Mouse (Mus musculus): ENCODE data around the gene Gipc3. TPM values are rescaled to one million over a fixed set of nuclear protein-coding genes. Genes with fewer than 3 reads are reported as not detected.

The Gipc3 gene
- polyA plus RNA-seq, 1 experiment from 2014 or later: 0.04 TPM

DNA sequence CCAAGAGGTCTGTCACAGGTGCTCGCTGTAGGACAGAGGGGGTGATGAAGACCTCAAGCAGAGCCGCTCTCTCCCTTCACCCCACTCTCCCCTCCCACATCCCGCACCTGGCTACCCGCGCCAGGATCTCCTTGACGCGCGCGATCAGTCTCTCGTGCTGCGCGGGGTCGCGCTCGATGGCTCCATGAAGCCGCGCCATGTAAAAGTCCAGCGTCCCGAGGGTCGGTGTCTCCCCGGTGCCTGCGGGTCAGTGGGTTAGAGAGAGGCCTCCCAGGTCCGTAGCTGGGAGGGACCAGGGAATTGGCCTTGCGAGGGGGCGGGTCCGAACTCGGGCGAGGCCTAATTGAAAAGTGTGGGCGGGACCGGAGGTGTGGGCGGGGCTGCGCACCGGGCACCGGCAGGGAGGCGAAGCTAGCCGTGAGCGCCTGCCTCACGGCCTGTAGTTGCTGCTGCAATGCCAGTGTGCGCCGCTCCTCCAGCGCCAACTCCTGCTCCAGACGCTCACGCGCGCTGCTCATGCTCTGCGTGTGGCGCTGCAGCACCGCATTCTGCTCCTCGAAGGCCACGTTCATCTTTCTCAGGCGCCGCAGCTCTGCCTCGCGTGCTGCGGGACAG, 3.5 kb upstream of the Gipc3 start:
- no peak for ATAC-seq (ENCODE audit: low read depth)

GRCm38 (mm10) chr10:81345162-81345534, 2.1 kb upstream of the Gipc3 start:
- H3K27ac ChIP-seq (replicated peaks; ENCODE audit: low read depth, low read length): no peak overlapping the region
- no peak for DNase-seq (ENCODE audit: low spot score)
- peaks cover 13% of the 10 kb centered on the region for H3K36me3 ChIP-seq (ENCODE audit: control insufficient read depth, insufficient read depth, low read length)
- H3K27me3 ChIP-seq (replicated peaks; ENCODE audit: control insufficient read depth, insufficient read depth, low read length): peaks cover 41% of the 10 kb centered on the region
- ATAC-seq (ENCODE audit: low read depth): no peak
- H3K4me3 ChIP-seq (ENCODE audit: low read depth, low read length): no peak overlapping the region
- H3K4me2 ChIP-seq (ENCODE audit: low read depth, low read length): no peak overlapping the region
- peaks cover 19% of the 10 kb centered on the region for H3K4me1 ChIP-seq (ENCODE audit: control insufficient read depth, insufficient read depth, low read length)
- H3K9me3 ChIP-seq (ENCODE audit: control insufficient read depth, low read length): no peaks in the 10 kb centered on the region
- 84% methylated on average over 4 of the region's 4 CpGs for WGBS
- no peak overlapping the region for H3K9ac ChIP-seq (ENCODE audit: low read depth, low read length)

More for the DNA sequence above, 3.5 kb upstream of the Gipc3 start:
- Histone ChIP-seq H3K27ac (replicated peaks; ENCODE audit: low read depth, low read length) (no peak overlapping the region; the same call in 1 of the 2 replicates), H3K9me3 (ENCODE audit: control insufficient read depth, low read length) (no peaks in the 10 kb centered on the region), H3K4me3 (ENCODE audit: low read depth, low read length) (peak overlapping the region; percentile 21), H3K36me3 (ENCODE audit: control insufficient read depth, insufficient read depth, low read length) (peaks cover 13% of the 10 kb centered on the region), H3K4me2 (ENCODE audit: low read depth, low read length) (peak overlapping the region; percentile 49), H3K9ac (ENCODE audit: low read depth, low read length) (peak overlapping the region; percentile 40), H3K4me1 (ENCODE audit: control insufficient read depth, insufficient read depth, low read length) (peaks cover 19% of the 10 kb centered on the region), H3K27me3 (replicated peaks; ENCODE audit: control insufficient read depth, insufficient read depth, low read length) (peaks cover 37% of the 10 kb centered on the region)
- 15% methylated on average over 32 of the region's 55 CpGs for WGBS
- peak; percentile 79 for DNase-seq (ENCODE audit: low spot score)

- peaks cover 17% of the 10 kb centered on the region for H3K4me1 ChIP-seq (ENCODE audit: control insufficient read depth, insufficient read depth, low read length)
- DNase-seq (ENCODE audit: low spot score): no peak
- H3K4me3 ChIP-seq (ENCODE audit: low read depth, low read length): no peak overlapping the region
- H3K9ac ChIP-seq (ENCODE audit: low read depth, low read length): no peak overlapping the region
- H3K9me3 ChIP-seq (ENCODE audit: control insufficient read depth, low read length): no peaks in the 10 kb centered on the region
- H3K27ac ChIP-seq (replicated peaks; ENCODE audit: low read depth, low read length): no peak overlapping the region
- ATAC-seq (ENCODE audit: low read depth): no peak
- no peak overlapping the region for H3K4me2 ChIP-seq (ENCODE audit: low read depth, low read length)
- H3K27me3 ChIP-seq (replicated peaks; ENCODE audit: control insufficient read depth, insufficient read depth, low read length): peaks cover 41% of the 10 kb centered on the region
- 48% methylated on average over 8 of the region's 8 CpGs for WGBS
- H3K36me3 ChIP-seq (ENCODE audit: control insufficient read depth, insufficient read depth, low read length): peaks cover 13% of the 10 kb centered on the region
Measured at GRCm38 (mm10) chr10:81344421-81345161, 1.5 kb upstream of the Gipc3 start.

DNA sequence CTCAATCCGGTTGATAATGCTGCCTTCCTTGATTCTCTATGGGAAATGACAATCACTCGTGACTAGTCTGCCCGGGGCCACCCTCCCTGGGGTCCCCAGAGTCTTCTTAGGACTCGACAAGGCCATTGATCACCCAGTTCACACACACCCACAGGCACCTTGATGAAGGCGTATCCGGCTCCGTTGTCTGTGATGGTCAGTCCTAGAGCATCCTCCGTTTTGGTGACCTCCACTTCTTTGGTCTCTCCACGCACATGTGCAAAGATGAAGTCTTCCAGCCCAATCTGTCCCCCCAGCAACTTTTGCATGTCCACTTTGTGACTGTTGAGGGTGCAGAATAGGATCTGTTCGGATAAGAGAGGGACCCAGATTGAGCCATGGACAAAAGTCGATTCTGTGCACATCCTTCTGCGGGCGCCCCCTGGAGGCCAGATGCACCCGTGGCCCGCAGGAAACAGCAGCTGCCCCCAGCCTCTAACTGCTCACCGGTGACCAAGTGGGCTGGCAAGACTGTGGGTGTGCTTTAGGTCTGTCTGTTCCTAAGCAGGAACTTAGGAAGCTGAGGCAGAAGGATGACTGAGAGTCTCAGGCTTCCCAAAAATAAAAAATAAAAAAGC, 1.6 kb downstream of the Gipc3 start:
- H3K27ac ChIP-seq (replicated peaks; ENCODE audit: low read depth, low read length): no peak overlapping the region
- WGBS: 37% methylated on average over 16 of the region's 16 CpGs
- ATAC-seq (ENCODE audit: low read depth) (no peak), DNase-seq (ENCODE audit: low spot score) (no peak)
- peaks cover 4% of the 10 kb centered on the region for H3K36me3 ChIP-seq (ENCODE audit: control insufficient read depth, insufficient read depth, low read length)
- no peaks in the 10 kb centered on the region for H3K4me1 ChIP-seq (ENCODE audit: control insufficient read depth, insufficient read depth, low read length)
- H3K4me3 ChIP-seq (ENCODE audit: low read depth, low read length): no peak overlapping the region
- no peak overlapping the region for H3K4me2 ChIP-seq (ENCODE audit: low read depth, low read length)
- H3K9me3 ChIP-seq (ENCODE audit: control insufficient read depth, low read length): no peaks in the 10 kb centered on the region
- peaks cover 47% of the 10 kb centered on the region for H3K27me3 ChIP-seq (replicated peaks; ENCODE audit: control insufficient read depth, insufficient read depth, low read length)
- H3K9ac ChIP-seq (ENCODE audit: low read depth, low read length): no peak overlapping the region

DNA sequence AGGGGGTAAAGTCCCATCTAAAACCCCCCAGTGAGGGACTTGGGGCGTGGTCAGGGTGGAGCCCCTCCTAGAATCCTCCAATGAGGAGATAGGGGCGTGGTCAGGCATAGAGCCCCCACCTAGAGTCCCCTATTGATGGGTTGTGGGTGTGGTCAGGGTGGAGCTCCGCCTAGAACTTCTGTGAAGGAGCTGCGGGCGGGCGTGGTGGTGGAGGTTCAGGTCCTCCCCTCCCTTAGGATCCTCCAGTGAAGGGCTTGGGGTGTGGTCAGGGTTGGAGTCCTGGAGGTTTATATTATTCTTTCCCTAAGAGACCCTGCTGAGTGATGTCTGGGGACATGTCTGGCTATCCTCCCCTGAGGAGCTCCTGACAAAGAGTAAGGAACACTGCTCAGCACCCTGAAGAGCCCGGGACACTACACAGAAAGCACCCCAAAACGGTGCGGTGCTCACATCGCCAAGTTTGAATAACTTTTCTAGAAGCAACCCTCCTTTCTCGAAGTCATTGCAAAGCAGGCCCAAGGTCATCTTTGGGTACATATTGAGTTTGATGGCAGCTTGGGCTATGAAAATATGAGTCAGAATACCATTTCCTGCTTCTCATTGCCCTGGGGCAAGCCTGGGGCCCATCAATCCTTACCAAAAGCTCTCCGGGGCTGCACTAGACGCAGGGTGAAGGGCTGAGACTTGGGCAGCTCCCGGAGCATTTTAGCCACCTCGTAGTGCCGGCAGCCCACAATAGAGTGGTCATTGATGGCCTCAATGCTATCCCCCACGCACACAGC, 2.3 kb downstream of the Gipc3 start:
- peaks cover 47% of the 10 kb centered on the region for H3K27me3 ChIP-seq (replicated peaks; ENCODE audit: control insufficient read depth, insufficient read depth, low read length)
- H3K4me2 ChIP-seq (ENCODE audit: low read depth, low read length): no peak overlapping the region
- H3K9ac ChIP-seq (ENCODE audit: low read depth, low read length): no peak overlapping the region
- no peaks in the 10 kb centered on the region for H3K9me3 ChIP-seq (ENCODE audit: control insufficient read depth, low read length)
- DNase-seq (ENCODE audit: low spot score) (no peak), ATAC-seq (ENCODE audit: low read depth) (no peak)
- H3K36me3 ChIP-seq (ENCODE audit: control insufficient read depth, insufficient read depth, low read length): no peaks in the 10 kb centered on the region; the same call in 1 of the 2 replicates
- H3K4me1 ChIP-seq (ENCODE audit: control insufficient read depth, insufficient read depth, low read length): peaks cover 5% of the 10 kb centered on the region
- 33% methylated on average over 17 of the region's 17 CpGs for WGBS
- no peak overlapping the region for H3K4me3 ChIP-seq (ENCODE audit: low read depth, low read length)
- no peak overlapping the region for H3K27ac ChIP-seq (replicated peaks; ENCODE audit: low read depth, low read length)

- Histone ChIP-seq H3K4me2 (ENCODE audit: low read depth, low read length) (no peak overlapping the region), H3K9ac (ENCODE audit: low read depth, low read length) (no peak overlapping the region), H3K27ac (replicated peaks; ENCODE audit: low read depth, low read length) (peak overlapping the region; percentile 86)
Measured at GRCm38 (mm10) chr10:81336558-81336957, 6.5 kb downstream of the Gipc3 start.

DNA sequence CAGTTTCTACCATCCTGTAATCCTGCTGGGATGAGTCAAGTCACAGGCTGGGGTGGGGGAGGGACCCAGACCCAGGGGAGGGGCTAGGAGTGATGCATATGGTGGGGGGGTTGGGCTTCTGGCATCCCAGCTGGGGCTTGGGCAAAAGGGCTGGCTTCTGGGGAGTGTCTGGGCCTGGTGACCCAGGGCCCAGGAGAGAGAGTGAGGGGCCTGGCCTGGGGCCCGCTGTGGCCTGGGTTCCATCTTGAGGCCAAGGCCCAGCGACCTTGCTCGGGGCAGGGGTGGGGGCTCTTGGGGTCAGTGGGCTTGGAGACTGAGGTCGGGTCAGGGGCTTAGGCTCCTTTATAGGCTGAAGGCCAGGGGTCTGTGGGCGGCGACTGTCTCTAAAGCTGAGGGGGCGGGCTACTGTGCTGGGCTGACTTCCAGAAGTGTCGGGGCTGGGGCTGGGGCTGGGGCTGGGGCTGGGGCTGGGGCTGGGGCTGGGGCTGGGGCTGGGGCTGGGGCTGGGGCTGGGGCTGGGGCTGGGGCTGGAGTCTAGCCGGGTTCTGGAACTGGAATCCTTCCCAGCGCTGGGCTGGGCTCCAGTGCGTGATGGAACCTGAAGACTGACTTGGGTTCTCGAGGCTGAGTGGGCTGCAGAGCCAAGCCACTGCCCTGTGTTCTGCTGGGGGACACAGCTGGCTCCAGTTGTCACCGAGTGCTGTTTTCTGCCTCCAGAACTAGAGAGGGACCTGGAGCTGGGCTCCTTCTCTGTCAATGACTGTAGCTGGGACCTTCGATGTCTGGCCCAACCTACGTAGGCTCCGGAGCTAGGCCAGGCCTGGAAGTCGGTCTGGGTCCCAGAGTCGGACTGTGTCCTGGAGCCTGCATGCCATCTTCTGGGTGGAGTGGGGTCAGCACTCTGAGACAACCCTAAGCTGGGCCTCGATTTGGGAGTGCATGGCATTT, 7.4 kb downstream of the Gipc3 start:
- Histone ChIP-seq H3K27ac (replicated peaks; ENCODE audit: low read depth, low read length) (peak overlapping the region; percentile 86), H3K4me1 (ENCODE audit: control insufficient read depth, insufficient read depth, low read length) (peaks cover 13% of the 10 kb centered on the region), H3K4me2 (ENCODE audit: low read depth, low read length) (peak overlapping the region; percentile 8; the same call in 1 of the 2 replicates), H3K27me3 (replicated peaks; ENCODE audit: control insufficient read depth, insufficient read depth, low read length) (peaks cover 24% of the 10 kb centered on the region), H3K4me3 (ENCODE audit: low read depth, low read length) (no peak overlapping the region), H3K9ac (ENCODE audit: low read depth, low read length) (0 out of 2 replicates have a peak overlapping the region, but pooled peaks have one; percentile 45), H3K36me3 (ENCODE audit: control insufficient read depth, insufficient read depth, low read length) (no peaks in the 10 kb centered on the region), H3K9me3 (ENCODE audit: control insufficient read depth, low read length) (no peaks in the 10 kb centered on the region)
- 35% methylated on average over 14 of the region's 19 CpGs for WGBS
- DNase-seq (ENCODE audit: low spot score) (peak; percentile 68), ATAC-seq (ENCODE audit: low read depth) (peak; percentile 55)

More at GRCm38 (mm10) chr10:81336558-81336957, 6.5 kb downstream of the Gipc3 start:
- ATAC-seq (ENCODE audit: low read depth) (no peak), DNase-seq (ENCODE audit: low spot score) (no peak)
- H3K27me3 ChIP-seq (replicated peaks; ENCODE audit: control insufficient read depth, insufficient read depth, low read length): peaks cover 28% of the 10 kb centered on the region
- no peak overlapping the region for H3K4me3 ChIP-seq (ENCODE audit: low read depth, low read length)
- H3K36me3 ChIP-seq (ENCODE audit: control insufficient read depth, insufficient read depth, low read length): no peaks in the 10 kb centered on the region
- 85% methylated on average over 4 of the region's 4 CpGs for WGBS
- H3K9me3 ChIP-seq (ENCODE audit: control insufficient read depth, low read length): no peaks in the 10 kb centered on the region
- H3K4me1 ChIP-seq (ENCODE audit: control insufficient read depth, insufficient read depth, low read length): peaks cover 13% of the 10 kb centered on the region

All from embryonic facial prominence, embryonic 14.5 days (tissue).